Mouse (Mus musculus): ENCODE results near the gene Specc1l. TPM values are rescaled to one million over a fixed set of nuclear protein-coding genes. Genes with fewer than 3 reads are reported as not detected.
"Not testable (repeated sequence)": the region's sequence is repeated elsewhere in the genome, so short reads cannot be mapped to it uniquely, and the experiment has no call there.

The Specc1l gene
- polyA plus RNA-seq, 1 experiment from 2014 or later = 37.2 TPM

GRCm38 (mm10) chr10:75289392-75289791 lies 77.5 kb downstream of the Specc1l start:
- H3K4me2 ChIP-seq = no peak overlapping the region
- H3K27me3 ChIP-seq (replicated peaks) = no peaks in the 10 kb centered on the region
- H3K36me3 ChIP-seq (replicated peaks) = peaks cover 3% of the 10 kb centered on the region; the same call in 1 of the 2 replicates
- H3K4me3 ChIP-seq = no peak overlapping the region
- no peak for ATAC-seq (replicated peaks)
- H3K9ac ChIP-seq = no peak overlapping the region
- H3K9me3 ChIP-seq = no peaks in the 10 kb centered on the region
- 83% methylated on average over 4 of the region's 4 CpGs for whole genome bisulfite sequencing
- no peaks in the 10 kb centered on the region for H3K4me1 ChIP-seq
- no peak overlapping the region for H3K27ac ChIP-seq

GRCm38 (mm10) chr10:75290650-75291049 lies 78.8 kb downstream of the Specc1l start:
- H3K9me3 ChIP-seq = no peaks in the 10 kb centered on the region
- no peak overlapping the region for H3K4me2 ChIP-seq
- H3K36me3 ChIP-seq (replicated peaks) = peaks cover 3% of the 10 kb centered on the region; the same call in 1 of the 2 replicates
- H3K4me3 ChIP-seq = no peak overlapping the region
- no peak overlapping the region for H3K9ac ChIP-seq
- no peaks in the 10 kb centered on the region for H3K4me1 ChIP-seq
- no peak overlapping the region for H3K27ac ChIP-seq
- WGBS = 91% methylated on average over 5 of the region's 5 CpGs
- no peak for ATAC-seq (replicated peaks)
- H3K27me3 ChIP-seq (replicated peaks) = no peaks in the 10 kb centered on the region

GRCm38 (mm10) chr10:75291338-75291737 lies 79.5 kb downstream of the Specc1l start:
- Histone ChIP-seq H3K9ac (no peak overlapping the region), H3K4me2 (no peak overlapping the region)
- ATAC-seq (replicated peaks) = no peak

GRCm38 (mm10) chr10:75292206-75292605 lies 80.3 kb downstream of the Specc1l start:
- H3K4me3 ChIP-seq; H3K4me2 ChIP-seq; H3K27me3 ChIP-seq (replicated peaks); H3K9me3 ChIP-seq; H3K9ac ChIP-seq; H3K4me1 ChIP-seq; H3K36me3 ChIP-seq (replicated peaks); ATAC-seq (replicated peaks); H3K27ac ChIP-seq: not testable (repeated sequence)
- WGBS = 93% methylated on average over 8 of the region's 8 CpGs

More at GRCm38 (mm10) chr10:75291338-75291737, 79.5 kb downstream of the Specc1l start:
- Histone ChIP-seq H3K27me3 (replicated peaks) (no peaks in the 10 kb centered on the region), H3K27ac (no peak overlapping the region), H3K4me1 (no peaks in the 10 kb centered on the region), H3K9me3 (no peaks in the 10 kb centered on the region), H3K36me3 (replicated peaks) (peaks cover 3% of the 10 kb centered on the region; the same call in 1 of the 2 replicates), H3K4me3 (no peak overlapping the region)
- WGBS = 83% methylated on average over 1 of the region's 1 CpGs

- H3K4me1 ChIP-seq = no peaks in the 10 kb centered on the region
- H3K36me3 ChIP-seq (replicated peaks) = peaks cover 3% of the 10 kb centered on the region; the same call in 1 of the 2 replicates
- no peak overlapping the region for H3K9ac ChIP-seq
- 81% methylated on average over 3 of the region's 3 CpGs for WGBS
- no peak overlapping the region for H3K27ac ChIP-seq
- ATAC-seq (replicated peaks) = no peak
- no peaks in the 10 kb centered on the region for H3K9me3 ChIP-seq
- H3K27me3 ChIP-seq (replicated peaks) = no peaks in the 10 kb centered on the region
- no peak overlapping the region for H3K4me3 ChIP-seq
- no peak overlapping the region for H3K4me2 ChIP-seq
Measured at GRCm38 (mm10) chr10:75293288-75293687, 81.4 kb downstream of the Specc1l start.

GRCm38 (mm10) chr10:75294362-75294761 lies 82.5 kb downstream of the Specc1l start:
- H3K9ac ChIP-seq = no peak overlapping the region

GRCm38 (mm10) chr10:75294926-75295325 lies 83.1 kb downstream of the Specc1l start:
- no peak for ATAC-seq (replicated peaks)
- H3K9me3 ChIP-seq = no peaks in the 10 kb centered on the region
- H3K9ac ChIP-seq = no peak overlapping the region
- no peaks in the 10 kb centered on the region for H3K27me3 ChIP-seq (replicated peaks)
- H3K36me3 ChIP-seq (replicated peaks) = 0 out of 2 replicates have a peak, but pooled peaks cover 3% of the 10 kb centered on the region
- H3K27ac ChIP-seq = no peak overlapping the region
- H3K4me1 ChIP-seq = no peaks in the 10 kb centered on the region
- no peak overlapping the region for H3K4me2 ChIP-seq
- no peak overlapping the region for H3K4me3 ChIP-seq
- 83% methylated on average over 4 of the region's 4 CpGs for WGBS

More at GRCm38 (mm10) chr10:75294362-75294761, 82.5 kb downstream of the Specc1l start:
- Histone ChIP-seq H3K27me3 (replicated peaks) (no peaks in the 10 kb centered on the region), H3K27ac (no peak overlapping the region), H3K9me3 (no peaks in the 10 kb centered on the region), H3K4me1 (no peaks in the 10 kb centered on the region), H3K4me2 (no peak overlapping the region), H3K4me3 (no peak overlapping the region), H3K36me3 (replicated peaks) (peaks cover 3% of the 10 kb centered on the region; the same call in 1 of the 2 replicates)
- 79% methylated on average over 4 of the region's 4 CpGs for WGBS
- no peak for ATAC-seq (replicated peaks)

GRCm38 (mm10) chr10:75298608-75299007 lies 86.7 kb downstream of the Specc1l start:
- no peak overlapping the region for H3K27ac ChIP-seq
- no peaks in the 10 kb centered on the region; the same call in 1 of the 2 replicates for H3K36me3 ChIP-seq (replicated peaks)
- ATAC-seq (replicated peaks) = no peak
- H3K4me2 ChIP-seq = no peak overlapping the region
- no peaks in the 10 kb centered on the region for H3K4me1 ChIP-seq
- H3K4me3 ChIP-seq = no peak overlapping the region
- 80% methylated on average over 5 of the region's 5 CpGs for WGBS
- H3K9me3 ChIP-seq = no peaks in the 10 kb centered on the region
- H3K9ac ChIP-seq = no peak overlapping the region
- H3K27me3 ChIP-seq (replicated peaks) = no peaks in the 10 kb centered on the region

- Histone ChIP-seq H3K4me1 (no peaks in the 10 kb centered on the region), H3K36me3 (replicated peaks) (no peaks in the 10 kb centered on the region; the same call in 1 of the 2 replicates), H3K4me2 (no peak overlapping the region), H3K27ac (no peak overlapping the region), H3K9ac (no peak overlapping the region), H3K9me3 (no peaks in the 10 kb centered on the region), H3K4me3 (no peak overlapping the region), H3K27me3 (replicated peaks) (no peaks in the 10 kb centered on the region)
- no peak for ATAC-seq (replicated peaks)
- 84% methylated on average over 5 of the region's 5 CpGs for WGBS
Measured at GRCm38 (mm10) chr10:75299785-75300418, 88.0 kb downstream of the Specc1l start.

- Histone ChIP-seq H3K9ac (no peak overlapping the region), H3K27me3 (replicated peaks) (no peaks in the 10 kb centered on the region), H3K36me3 (replicated peaks) (no peaks in the 10 kb centered on the region; the same call in 1 of the 2 replicates), H3K4me1 (no peaks in the 10 kb centered on the region), H3K4me2 (no peak overlapping the region), H3K9me3 (no peaks in the 10 kb centered on the region), H3K27ac (no peak overlapping the region), H3K4me3 (no peak overlapping the region)
- 94% methylated on average over 12 of the region's 12 CpGs for WGBS
- no peak for ATAC-seq (replicated peaks)
Measured at GRCm38 (mm10) chr10:75301195-75301806, 89.4 kb downstream of the Specc1l start.

- H3K4me3 ChIP-seq = no peak overlapping the region
- H3K9ac ChIP-seq = no peak overlapping the region
- no peak overlapping the region for H3K4me2 ChIP-seq
- WGBS = 95% methylated on average over 4 of the region's 4 CpGs
- H3K36me3 ChIP-seq (replicated peaks) = no peaks in the 10 kb centered on the region; the same call in 1 of the 2 replicates
- no peak for ATAC-seq (replicated peaks)
- no peaks in the 10 kb centered on the region for H3K4me1 ChIP-seq
- no peaks in the 10 kb centered on the region for H3K9me3 ChIP-seq
- no peak overlapping the region for H3K27ac ChIP-seq
- no peaks in the 10 kb centered on the region for H3K27me3 ChIP-seq (replicated peaks)
Measured at GRCm38 (mm10) chr10:75301937-75302336, 90.1 kb downstream of the Specc1l start.

- no peaks in the 10 kb centered on the region for H3K4me1 ChIP-seq
- ATAC-seq (replicated peaks) = no peak
- peaks cover 5% of the 10 kb centered on the region; the same call in 1 of the 2 replicates for H3K36me3 ChIP-seq (replicated peaks)
- no peak overlapping the region for H3K4me3 ChIP-seq
- 92% methylated on average over 4 of the region's 4 CpGs for WGBS
- no peak overlapping the region for H3K27ac ChIP-seq
- H3K27me3 ChIP-seq (replicated peaks) = no peaks in the 10 kb centered on the region
- no peaks in the 10 kb centered on the region for H3K9me3 ChIP-seq
- no peak overlapping the region for H3K4me2 ChIP-seq
- H3K9ac ChIP-seq = no peak overlapping the region
Measured at GRCm38 (mm10) chr10:75302536-75302935, 90.7 kb downstream of the Specc1l start.

Data from midbrain, embryonic 15.5 days (tissue).